Mouse (Mus musculus) urinary bladder, postnatal 36 days (tissue): ENCODE data around the gene Slc9a7.

ENCODE experiments used
- DNase-seq, 2 experiments: peaks; one replicate each; pipeline ENCODE4 v3.0.0; 2022; ENCODE audit warnings: low spot score in 2 of 2, mixed read lengths in 1 of 2

Gene Slc9a7

GRCm38 (mm10) chrX:20291282-20292039 is at the start of gene Slc9a7:
Gene Slc9a7 (minus strand): TSS chrX:20291807.
- peak; percentile 10 to 47 for DNase-seq

GRCm38 (mm10) chrX:20335722-20336121 is 44.1 kb upstream of the Slc9a7 start:
- peak; percentile 13 to 20 for DNase-seq

GRCm38 (mm10) chrX:20332756-20333155 is 41.1 kb upstream of the Slc9a7 start:
- no peak for DNase-seq

- no peak for DNase-seq
Observed at GRCm38 (mm10) chrX:20307215-20307614, 15.6 kb upstream of the Slc9a7 start.

- no peak for DNase-seq
Observed at GRCm38 (mm10) chrX:20305941-20306340, 14.3 kb upstream of the Slc9a7 start.

GRCm38 (mm10) chrX:20303280-20303679 is 11.7 kb upstream of the Slc9a7 start:
- DNase-seq = no peak

- no peak for DNase-seq
Observed at GRCm38 (mm10) chrX:20292040-20292417, 422 bp upstream of the Slc9a7 start.

- DNase-seq = no peak
Observed at GRCm38 (mm10) chrX:20290715-20291114, 892 bp downstream of the Slc9a7 start.

GRCm38 (mm10) chrX:20288674-20289073 is 2.9 kb downstream of the Slc9a7 start:
- no peak for DNase-seq

- DNase-seq = no peak
Observed at GRCm38 (mm10) chrX:20286254-20286653, 5.4 kb downstream of the Slc9a7 start.

GRCm38 (mm10) chrX:20279424-20279823 is 12.2 kb downstream of the Slc9a7 start:
- no peak for DNase-seq

GRCm38 (mm10) chrX:20273854-20274253 is 17.8 kb downstream of the Slc9a7 start:
- no peak for DNase-seq

- no peak for DNase-seq
Observed at GRCm38 (mm10) chrX:20271980-20272379, 19.6 kb downstream of the Slc9a7 start.

- DNase-seq = no peak
Observed at GRCm38 (mm10) chrX:20269980-20270379, 21.6 kb downstream of the Slc9a7 start.

- DNase-seq = no peak
Observed at GRCm38 (mm10) chrX:20264370-20264769, 27.2 kb downstream of the Slc9a7 start.

GRCm38 (mm10) chrX:20228102-20228501 is 63.5 kb downstream of the Slc9a7 start:
- DNase-seq = no peak

GRCm38 (mm10) chrX:20221486-20221885 is 70.1 kb downstream of the Slc9a7 start:
- no peak for DNase-seq

- DNase-seq = no peak
Observed at GRCm38 (mm10) chrX:20185616-20186015, 106.0 kb downstream of the Slc9a7 start.

- DNase-seq = no peak
Observed at GRCm38 (mm10) chrX:20176792-20177191, 114.8 kb downstream of the Slc9a7 start.

- DNase-seq = no peak
Observed at GRCm38 (mm10) chrX:20168430-20168829, 123.2 kb downstream of the Slc9a7 start.

GRCm38 (mm10) chrX:20164984-20165383 is 126.6 kb downstream of the Slc9a7 start:
- DNase-seq = no peak

- DNase-seq = peak; percentile 34 to 51
Observed at GRCm38 (mm10) chrX:20162322-20162711, 129.3 kb downstream of the Slc9a7 start.

- DNase-seq = no peak
Observed at GRCm38 (mm10) chrX:20161687-20162321, 129.8 kb downstream of the Slc9a7 start.
